Mouse (Mus musculus) neural tube, embryonic 12.5 days (tissue): ENCODE measurements around the gene Ctf1. TPM values are rescaled to one million over a fixed set of nuclear protein-coding genes. Genes with fewer than 3 reads are reported as not detected.
A peak's percentile ranks its signal among the peaks of the same experiment; 100 is the strongest.
"Not testable (repeated sequence)": the region's sequence is repeated elsewhere in the genome, so short reads cannot be mapped to it uniquely, and the experiment has no call there.

Source experiments
- ATAC-seq: fragments of 200-750 bp; cut with Nextera tagmentation; 2 replicates; pipeline ENCODE4 v1.8.0; 2017; ENCODE audit warnings: low read depth, mild to moderate bottlenecking, moderate TSS enrichment, moderate library complexity; ENCODE audit not compliant: low FRiP score
- H3K27ac ChIP-seq: fragments of 300-500 bp; sonication (generic); 2 replicates; pipeline ENCODE4 v1.5.1; 2016
- H3K27me3 ChIP-seq: fragments of 300-500 bp; sonication (generic); replicated peaks from 2 replicates; pipeline ENCODE4 v1.6.1; 2016; ENCODE audit warnings: mild to moderate bottlenecking
- H3K36me3 ChIP-seq: fragments of 300-500 bp; sonication (generic); 2 replicates; pipeline ENCODE4 v1.6.1; 2016; ENCODE audit warnings: mild to moderate bottlenecking
- H3K4me1 ChIP-seq: fragments of 300-500 bp; sonication (generic); 2 replicates; pipeline ENCODE4 v1.6.1; 2016
- H3K4me2 ChIP-seq: fragments of 300-500 bp; sonication (generic); replicated peaks from 2 replicates; pipeline ENCODE4 v1.6.1; 2016; ENCODE audit warnings: mild to moderate bottlenecking
- H3K4me3 ChIP-seq: fragments of 300-500 bp; sonication (generic); 2 replicates; pipeline ENCODE4 v1.5.1; 2016
- H3K9ac ChIP-seq: fragments of 300-500 bp; sonication (generic); 2 replicates; pipeline ENCODE4 v1.6.1; 2016; ENCODE audit warnings: mild to moderate bottlenecking
- H3K9me3 ChIP-seq: fragments of 300-500 bp; sonication (generic); 2 replicates; pipeline ENCODE4 v1.6.1; 2016; ENCODE audit warnings: mild to moderate bottlenecking
- WGBS: fragments of 180-500 bp; shearing (Covaris S2); methylation state at CpG from one replicate; pipeline ENCODE4 v1.1.7; 2016; 5-methylcytosine and 5-hydroxymethylcytosine counted together
- polyA plus RNA-seq: library from polyadenylated mRNA; unstranded; fragments of >200 nt; fragmentation: Nextera tagmentation; extraction: Ambion mirVana; gene quantifications from 2 replicates; pipeline ENCODE4 v1.2.1, GENCODE M21; 2016

Gene Ctf1
- polyA plus RNA-seq, 1 experiment from 2014 or later = 5.8 TPM

DNA sequence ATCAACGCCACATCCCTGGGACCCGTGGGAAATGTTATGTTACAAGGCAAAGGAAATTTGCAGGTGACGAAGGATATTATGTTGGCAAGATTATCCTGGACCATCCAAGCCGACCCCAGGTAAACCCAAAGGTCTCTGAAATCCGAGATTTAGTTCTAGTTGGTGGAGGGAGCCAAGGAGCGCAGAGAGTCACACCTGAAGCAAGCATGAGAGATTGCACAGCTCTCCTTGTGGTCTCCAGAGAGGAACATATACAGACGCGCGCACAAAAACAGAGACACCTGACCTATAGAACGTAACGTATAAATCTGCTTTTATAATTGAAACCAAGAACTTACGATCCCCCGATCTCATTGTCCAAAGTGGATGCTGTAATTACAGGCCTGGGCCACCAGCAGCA lies 32.0 kb upstream of the Ctf1 start:
- H3K27ac ChIP-seq = no peak overlapping the region
- no peak for ATAC-seq
- H3K27me3 ChIP-seq = no peaks in the 10 kb centered on the region
- H3K9me3 ChIP-seq = no peaks in the 10 kb centered on the region
- no peak overlapping the region for H3K9ac ChIP-seq
- no peak overlapping the region for H3K4me3 ChIP-seq
- no peaks in the 10 kb centered on the region for H3K4me1 ChIP-seq
- H3K36me3 ChIP-seq = no peaks in the 10 kb centered on the region
- WGBS = 91% methylated on average over 13 of the region's 13 CpGs
- H3K4me2 ChIP-seq = no peak overlapping the region

DNA sequence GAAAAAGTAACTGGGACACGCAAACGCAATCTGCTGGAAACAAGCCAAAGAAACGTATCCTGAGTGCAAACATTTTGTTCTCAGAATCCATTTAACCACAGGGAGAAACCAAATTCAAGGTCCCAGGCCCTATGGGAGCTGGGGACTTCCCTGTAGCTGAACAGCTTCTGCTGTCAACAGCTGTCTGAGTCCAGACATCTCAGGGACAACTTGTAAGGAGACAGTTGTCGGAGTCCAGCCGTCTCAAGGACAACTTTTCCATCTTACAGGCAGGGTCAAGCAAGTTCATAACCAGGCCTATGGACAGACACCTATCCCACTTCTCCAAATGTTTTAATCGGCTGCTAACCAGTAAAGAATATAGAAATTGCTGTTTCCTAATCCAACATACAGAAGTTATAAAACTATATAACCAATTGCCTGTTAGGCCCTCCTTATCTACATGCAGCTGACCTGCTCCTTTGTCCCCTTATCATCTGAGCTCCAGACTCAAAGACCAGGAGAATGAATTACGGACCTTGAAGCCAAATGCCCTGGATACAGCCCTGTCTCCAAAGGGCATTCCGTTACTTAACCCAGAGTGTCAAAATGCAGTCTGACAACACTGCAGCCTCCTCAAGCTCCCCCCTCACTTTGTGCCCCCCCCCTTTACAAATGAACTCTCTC lies 30.5 kb upstream of the Ctf1 start:
- H3K27ac ChIP-seq = no peak overlapping the region
- 90% methylated on average over 8 of the region's 8 CpGs for WGBS
- no peak overlapping the region for H3K9ac ChIP-seq
- H3K9me3 ChIP-seq = no peaks in the 10 kb centered on the region
- H3K36me3 ChIP-seq = no peaks in the 10 kb centered on the region
- H3K4me3 ChIP-seq = no peak overlapping the region
- no peaks in the 10 kb centered on the region for H3K27me3 ChIP-seq
- no peak overlapping the region for H3K4me2 ChIP-seq
- no peak for ATAC-seq
- no peaks in the 10 kb centered on the region for H3K4me1 ChIP-seq

- 69% methylated on average over 14 of the region's 14 CpGs for WGBS
- Histone ChIP-seq H3K4me2 (no peak overlapping the region), H3K4me3 (no peak overlapping the region), H3K27ac (no peak overlapping the region), H3K9me3 (no peaks in the 10 kb centered on the region), H3K9ac (no peak overlapping the region), H3K27me3 (no peaks in the 10 kb centered on the region), H3K36me3 (no peaks in the 10 kb centered on the region), H3K4me1 (no peaks in the 10 kb centered on the region)
- ATAC-seq = no peak
Measured at GRCm38 (mm10) chr7:127685304-127686018, 27.1 kb upstream of the Ctf1 start.

DNA sequence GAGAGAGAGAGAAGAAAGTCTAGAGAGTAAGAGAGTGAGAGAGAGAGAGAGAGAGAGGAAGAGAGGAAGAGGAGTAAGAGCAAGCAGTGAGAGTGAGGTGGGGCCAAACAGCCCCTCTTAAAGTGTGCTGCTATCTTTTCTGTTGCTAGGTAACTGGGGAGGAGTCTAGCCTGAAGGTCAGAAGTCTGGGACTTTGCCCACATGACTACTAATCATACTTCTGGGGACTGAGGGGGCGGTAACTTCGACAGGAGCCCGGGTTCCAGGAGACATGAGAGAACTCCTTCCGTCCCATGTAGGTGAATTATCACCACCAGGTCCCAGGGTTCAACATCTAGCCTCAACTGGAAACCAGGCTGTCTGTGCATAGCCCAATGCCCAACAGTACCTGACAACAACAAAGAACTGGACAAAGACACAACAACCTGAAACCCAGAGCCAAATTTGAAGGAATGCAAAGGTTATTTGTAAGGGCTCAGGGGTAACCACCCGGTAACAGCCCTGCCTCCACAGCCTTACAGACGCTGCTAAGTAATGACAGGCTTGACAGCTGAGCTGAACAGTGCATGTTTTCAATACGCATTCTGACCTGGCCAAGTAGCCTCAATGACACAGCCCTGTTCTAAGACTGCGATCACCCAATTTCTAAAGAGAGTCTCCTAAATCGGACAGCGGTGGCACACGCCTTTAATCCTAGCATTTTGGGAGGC lies 25.6 kb upstream of the Ctf1 start:
- no peaks in the 10 kb centered on the region for H3K36me3 ChIP-seq
- H3K9me3 ChIP-seq = no peaks in the 10 kb centered on the region
- no peak overlapping the region for H3K4me2 ChIP-seq
- no peak overlapping the region for H3K4me3 ChIP-seq
- H3K27me3 ChIP-seq = no peaks in the 10 kb centered on the region
- no peak overlapping the region for H3K9ac ChIP-seq
- H3K4me1 ChIP-seq = peaks cover 7% of the 10 kb centered on the region
- ATAC-seq = no peak
- H3K27ac ChIP-seq = no peak overlapping the region
- 80% methylated on average over 11 of the region's 11 CpGs for WGBS

GRCm38 (mm10) chr7:127688935-127689334 lies 23.6 kb upstream of the Ctf1 start:
- H3K27ac ChIP-seq = no peak overlapping the region
- WGBS = 81% methylated on average over 7 of the region's 7 CpGs
- no peaks in the 10 kb centered on the region for H3K27me3 ChIP-seq
- ATAC-seq = no peak
- H3K4me2 ChIP-seq = no peak overlapping the region
- no peak overlapping the region for H3K9ac ChIP-seq
- H3K4me3 ChIP-seq = no peak overlapping the region
- H3K4me1 ChIP-seq = peaks cover 7% of the 10 kb centered on the region
- H3K36me3 ChIP-seq = no peaks in the 10 kb centered on the region
- no peaks in the 10 kb centered on the region for H3K9me3 ChIP-seq

GRCm38 (mm10) chr7:127689626-127690280 lies 22.8 kb upstream of the Ctf1 start:
- 78% methylated on average over 9 of the region's 9 CpGs for WGBS
- H3K36me3 ChIP-seq = no peaks in the 10 kb centered on the region
- H3K9ac ChIP-seq = no peak overlapping the region
- H3K27me3 ChIP-seq = no peaks in the 10 kb centered on the region
- no peak for ATAC-seq
- H3K4me1 ChIP-seq = peaks cover 7% of the 10 kb centered on the region
- H3K4me2 ChIP-seq = no peak overlapping the region
- no peak overlapping the region for H3K4me3 ChIP-seq
- H3K9me3 ChIP-seq = no peaks in the 10 kb centered on the region
- H3K27ac ChIP-seq = no peak overlapping the region

- 3% methylated on average over 15 of the region's 15 CpGs for WGBS
- peak overlapping the region; percentile 42; the same call in 1 of the 2 replicates for H3K9ac ChIP-seq
- no peaks in the 10 kb centered on the region for H3K9me3 ChIP-seq
- H3K4me1 ChIP-seq = peaks cover 7% of the 10 kb centered on the region
- ATAC-seq = peak; percentile 56; the same call in 1 of the 2 replicates
- peak overlapping the region; percentile 19; the same call in 1 of the 2 replicates for H3K4me3 ChIP-seq
- H3K27me3 ChIP-seq = no peaks in the 10 kb centered on the region
- H3K36me3 ChIP-seq = no peaks in the 10 kb centered on the region
- H3K4me2 ChIP-seq = peak overlapping the region; percentile 54
- H3K27ac ChIP-seq = no peak overlapping the region
Measured at GRCm38 (mm10) chr7:127691221-127691989, 21.1 kb upstream of the Ctf1 start.

- no peak overlapping the region for H3K4me2 ChIP-seq
- no peak overlapping the region for H3K4me3 ChIP-seq
- ATAC-seq = no peak
- no peaks in the 10 kb centered on the region for H3K9me3 ChIP-seq
- no peaks in the 10 kb centered on the region for H3K36me3 ChIP-seq
- H3K27me3 ChIP-seq = no peaks in the 10 kb centered on the region
- H3K4me1 ChIP-seq = peaks cover 7% of the 10 kb centered on the region
- H3K9ac ChIP-seq = no peak overlapping the region
- WGBS = 92% methylated on average over 8 of the region's 8 CpGs
- no peak overlapping the region for H3K27ac ChIP-seq
Measured at GRCm38 (mm10) chr7:127693290-127693689, 19.2 kb upstream of the Ctf1 start.

DNA sequence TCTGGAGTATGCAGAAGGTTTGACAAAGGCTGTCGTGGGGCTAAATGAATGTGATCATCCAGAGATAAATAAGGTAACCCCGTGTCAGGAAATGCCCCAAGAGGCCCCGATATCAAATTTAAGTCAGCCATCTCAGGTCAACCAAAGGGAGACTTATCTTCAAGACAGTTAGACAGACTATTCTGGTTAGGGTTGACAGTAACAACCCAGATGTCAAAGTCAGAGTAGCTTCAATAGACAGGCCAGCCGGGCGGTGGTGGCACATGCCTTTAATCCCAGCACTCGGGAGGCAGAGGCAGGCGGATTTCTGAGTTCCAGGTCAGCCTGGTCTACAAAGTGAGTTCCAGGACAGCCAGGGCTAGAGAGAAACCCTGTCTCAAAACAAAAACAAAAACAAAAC lies 18.8 kb upstream of the Ctf1 start:
- H3K4me2 ChIP-seq, H3K9ac ChIP-seq, H3K4me1 ChIP-seq, H3K27ac ChIP-seq, H3K4me3 ChIP-seq, H3K9me3 ChIP-seq, ATAC-seq, H3K27me3 ChIP-seq, H3K36me3 ChIP-seq: not testable (repeated sequence)
- 90% methylated on average over 7 of the region's 7 CpGs for WGBS

DNA sequence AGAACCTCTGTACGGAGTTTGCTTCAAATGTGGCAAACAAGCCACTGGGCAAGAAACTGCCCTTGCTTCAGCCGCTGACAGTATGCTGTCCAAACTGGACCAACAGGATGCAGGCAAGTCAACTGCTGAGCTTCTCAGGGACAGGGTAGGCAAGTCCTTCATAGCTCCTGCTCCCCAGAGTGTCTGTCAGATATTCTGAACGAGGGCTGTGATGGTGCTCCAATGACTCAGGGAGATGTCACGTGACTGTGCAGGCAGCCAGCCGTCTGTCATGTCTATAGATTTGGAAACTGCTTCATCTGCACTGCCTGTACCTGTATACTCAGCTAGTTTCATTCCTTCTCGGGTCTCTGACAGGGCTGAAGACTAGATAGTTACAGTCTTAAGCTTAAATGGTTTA lies 13.6 kb upstream of the Ctf1 start:
- Histone ChIP-seq H3K4me3 (no peak overlapping the region), H3K9me3 (no peaks in the 10 kb centered on the region), H3K9ac (no peak overlapping the region), H3K4me2 (no peak overlapping the region), H3K36me3 (peaks cover 21% of the 10 kb centered on the region; the same call in 1 of the 2 replicates), H3K27ac (no peak overlapping the region), H3K4me1 (no peaks in the 10 kb centered on the region), H3K27me3 (no peaks in the 10 kb centered on the region)
- WGBS = 81% methylated on average over 6 of the region's 6 CpGs
- ATAC-seq = no peak

DNA sequence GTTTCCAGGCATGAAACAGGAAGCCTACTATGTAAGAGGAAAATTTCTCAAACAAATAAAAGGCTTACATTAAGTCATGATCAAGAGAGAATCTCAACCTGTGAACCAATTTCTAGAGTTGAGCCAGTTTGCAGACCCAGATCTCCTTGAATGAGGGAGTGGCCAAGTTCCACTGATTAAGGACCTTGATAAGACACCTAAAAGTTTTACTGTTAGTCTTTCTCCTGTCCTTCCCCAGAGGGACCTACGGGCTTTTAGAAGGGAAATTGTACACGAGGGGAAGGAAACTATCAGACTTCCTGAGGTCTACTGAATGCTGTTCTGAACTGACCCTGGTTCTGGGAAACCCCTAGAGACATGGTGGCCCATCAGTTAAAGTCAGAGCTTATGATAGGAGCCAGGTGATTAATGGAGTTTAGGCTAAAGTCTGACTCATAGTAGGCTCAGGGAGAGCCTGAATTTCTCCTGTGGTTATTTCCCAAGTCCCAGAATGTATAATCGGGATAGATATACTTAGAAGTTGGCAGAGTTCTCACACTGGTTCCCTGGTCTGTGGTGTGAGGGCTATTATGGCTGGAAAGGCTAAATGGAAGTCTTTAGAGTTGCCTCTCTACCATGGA lies 11.7 kb upstream of the Ctf1 start:
- no peak overlapping the region for H3K9ac ChIP-seq
- no peak for ATAC-seq
- H3K4me1 ChIP-seq = no peaks in the 10 kb centered on the region
- H3K4me2 ChIP-seq = no peak overlapping the region
- H3K27me3 ChIP-seq = no peaks in the 10 kb centered on the region
- no peak overlapping the region for H3K27ac ChIP-seq
- no peak overlapping the region for H3K4me3 ChIP-seq
- H3K9me3 ChIP-seq = no peaks in the 10 kb centered on the region
- H3K36me3 ChIP-seq = peaks cover 33% of the 10 kb centered on the region
- 91% methylated on average over 3 of the region's 3 CpGs for WGBS
